Mouse (Mus musculus): ENCODE results near the gene Prpf40a. TPM values are rescaled to one million over a fixed set of nuclear protein-coding genes. Genes with fewer than 3 reads are reported as not detected.

The Prpf40a gene
- polyA plus RNA-seq, 1 experiment from 2014 or later, result 231 TPM

DNA sequence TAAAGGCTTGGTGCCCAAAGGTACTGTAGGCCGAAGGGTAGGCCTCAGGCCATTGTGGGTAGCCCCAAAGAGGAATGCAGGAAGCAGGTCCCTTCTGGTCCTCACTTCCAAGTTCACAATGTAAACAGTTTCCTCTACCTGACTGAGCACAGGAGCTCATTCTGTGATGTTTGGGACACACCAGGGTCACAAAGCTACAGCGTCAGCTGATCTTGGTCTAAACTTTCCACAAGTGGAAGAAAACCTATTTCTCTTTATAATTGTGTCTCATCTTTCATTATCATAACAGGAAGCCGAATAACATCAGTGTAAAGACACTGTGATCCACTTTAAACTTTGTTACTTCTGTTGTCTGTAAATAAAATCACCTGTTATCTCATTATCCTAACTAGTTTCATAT is 95.6 kb downstream of the Prpf40a start:
- WGBS, result 93% methylated on average over 3 of the region's 3 CpGs
- Histone ChIP-seq H3K4me3 (ENCODE audit: low read length) (no peak overlapping the region), H3K9me3 (ENCODE audit: control insufficient read depth, low read length) (no peaks in the 10 kb centered on the region), H3K27ac (ENCODE audit: low read depth, low read length) (no peak overlapping the region), H3K27me3 (ENCODE audit: control insufficient read depth, insufficient read depth, low read length) (no peaks in the 10 kb centered on the region), H3K4me1 (ENCODE audit: control insufficient read depth, insufficient read depth, low read length) (no peaks in the 10 kb centered on the region), H3K9ac (ENCODE audit: low read depth, low read length) (no peak overlapping the region), H3K36me3 (ENCODE audit: control insufficient read depth, insufficient read depth, low read length) (no peaks in the 10 kb centered on the region), H3K4me2 (replicated peaks; ENCODE audit: low read depth, low read length) (no peak overlapping the region)
- 0 out of 2 replicates have a peak, but pooled peaks have one; percentile 35 for ATAC-seq (ENCODE audit: low FRiP score, low TSS enrichment)

GRCm38 (mm10) chr2:53095031-53095430 is 96.1 kb downstream of the Prpf40a start:
- Histone ChIP-seq H3K4me3 (ENCODE audit: low read length) (no peak overlapping the region), H3K36me3 (ENCODE audit: control insufficient read depth, insufficient read depth, low read length) (no peaks in the 10 kb centered on the region), H3K9ac (ENCODE audit: low read depth, low read length) (no peak overlapping the region), H3K4me2 (replicated peaks; ENCODE audit: low read depth, low read length) (no peak overlapping the region), H3K4me1 (ENCODE audit: control insufficient read depth, insufficient read depth, low read length) (no peaks in the 10 kb centered on the region), H3K27me3 (ENCODE audit: control insufficient read depth, insufficient read depth, low read length) (no peaks in the 10 kb centered on the region), H3K27ac (ENCODE audit: low read depth, low read length) (no peak overlapping the region), H3K9me3 (ENCODE audit: control insufficient read depth, low read length) (no peaks in the 10 kb centered on the region)
- ATAC-seq (ENCODE audit: low FRiP score, low TSS enrichment), result peak; percentile 57; the same call in 1 of the 2 replicates
- 64% methylated on average over 9 of the region's 9 CpGs for WGBS

- H3K4me3 ChIP-seq (ENCODE audit: low read length), result no peak overlapping the region
- H3K9me3 ChIP-seq (ENCODE audit: control insufficient read depth, low read length), result no peaks in the 10 kb centered on the region
- no peaks in the 10 kb centered on the region for H3K27me3 ChIP-seq (ENCODE audit: control insufficient read depth, insufficient read depth, low read length)
- no peak overlapping the region for H3K27ac ChIP-seq (ENCODE audit: low read depth, low read length)
- H3K4me1 ChIP-seq (ENCODE audit: control insufficient read depth, insufficient read depth, low read length), result no peaks in the 10 kb centered on the region
- H3K9ac ChIP-seq (ENCODE audit: low read depth, low read length), result no peak overlapping the region
- no peak overlapping the region for H3K4me2 ChIP-seq (replicated peaks; ENCODE audit: low read depth, low read length)
- WGBS, result 88% methylated on average over 3 of the region's 3 CpGs
- ATAC-seq (ENCODE audit: low FRiP score, low TSS enrichment), result no peak
- H3K36me3 ChIP-seq (ENCODE audit: control insufficient read depth, insufficient read depth, low read length), result no peaks in the 10 kb centered on the region
These were observed 102.3 kb downstream of the Prpf40a start for GRCm38 (mm10) chr2:53088744-53089143.

DNA sequence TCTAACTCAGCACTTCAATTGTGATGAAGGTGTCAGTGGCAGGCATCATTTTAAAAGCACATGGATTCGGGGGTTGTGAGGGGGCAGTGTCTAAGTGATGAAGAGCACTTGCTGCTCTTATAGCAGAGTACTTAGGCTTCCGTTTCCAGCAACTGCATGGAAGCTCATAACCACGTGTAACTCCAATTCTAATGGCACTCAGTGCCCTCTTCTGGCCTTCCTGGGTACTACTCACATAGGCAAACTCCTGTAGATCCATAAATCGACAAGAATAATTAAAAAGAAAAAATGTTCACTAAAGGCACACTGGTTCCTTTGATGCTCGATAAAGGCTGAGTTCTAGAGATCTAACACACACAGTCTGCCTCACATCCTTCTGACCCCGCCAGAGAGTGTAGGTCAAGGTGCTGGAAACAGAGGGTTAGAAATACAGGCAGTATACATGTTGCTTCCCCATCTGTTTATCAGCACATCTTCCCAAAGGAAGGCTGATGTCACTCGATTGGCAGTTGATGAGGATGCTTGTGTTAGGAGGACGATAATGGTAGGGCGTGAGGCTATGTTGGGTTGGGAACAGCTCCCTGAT is 105.4 kb downstream of the Prpf40a start:
- Histone ChIP-seq H3K36me3 (ENCODE audit: control insufficient read depth, insufficient read depth, low read length) (no peaks in the 10 kb centered on the region), H3K9me3 (ENCODE audit: control insufficient read depth, low read length) (no peaks in the 10 kb centered on the region), H3K4me1 (ENCODE audit: control insufficient read depth, insufficient read depth, low read length) (no peaks in the 10 kb centered on the region), H3K27me3 (ENCODE audit: control insufficient read depth, insufficient read depth, low read length) (no peaks in the 10 kb centered on the region), H3K4me3 (ENCODE audit: low read length) (no peak overlapping the region), H3K27ac (ENCODE audit: low read depth, low read length) (no peak overlapping the region), H3K4me2 (replicated peaks; ENCODE audit: low read depth, low read length) (no peak overlapping the region), H3K9ac (ENCODE audit: low read depth, low read length) (no peak overlapping the region)
- peak; percentile 26; the same call in 1 of the 2 replicates for ATAC-seq (ENCODE audit: low FRiP score, low TSS enrichment)
- 59% methylated on average over 9 of the region's 9 CpGs for WGBS

Other genes with a start within 250 kb of the Prpf40a start
- 51.8 and 59.3 TPM in 2 replicates for gene Arl6ip6, start 442 bp upstream of the Prpf40a start, polyA plus RNA-seq (2014; fragmentation: Nextera tagmentation; extraction: Ambion mirVana)

Data from kidney, embryonic 14.5 days (tissue).